Mouse (Mus musculus) stomach, postnatal 0 days (tissue): ENCODE data around the gene 1110051M20Rik.

Source experiments
- CTCF ChIP-seq: IDR thresholded peaks from 2 replicates; pipeline ENCODE4 v1.5.1; 2016; ENCODE audit warnings: antibody characterized with exemption, low read depth, mild to moderate bottlenecking, moderate library complexity
- EP300 ChIP-seq: optimal IDR thresholded peaks from 2 replicates; pipeline ENCODE3; 2016; ENCODE audit warnings: antibody characterized with exemption

DNA sequence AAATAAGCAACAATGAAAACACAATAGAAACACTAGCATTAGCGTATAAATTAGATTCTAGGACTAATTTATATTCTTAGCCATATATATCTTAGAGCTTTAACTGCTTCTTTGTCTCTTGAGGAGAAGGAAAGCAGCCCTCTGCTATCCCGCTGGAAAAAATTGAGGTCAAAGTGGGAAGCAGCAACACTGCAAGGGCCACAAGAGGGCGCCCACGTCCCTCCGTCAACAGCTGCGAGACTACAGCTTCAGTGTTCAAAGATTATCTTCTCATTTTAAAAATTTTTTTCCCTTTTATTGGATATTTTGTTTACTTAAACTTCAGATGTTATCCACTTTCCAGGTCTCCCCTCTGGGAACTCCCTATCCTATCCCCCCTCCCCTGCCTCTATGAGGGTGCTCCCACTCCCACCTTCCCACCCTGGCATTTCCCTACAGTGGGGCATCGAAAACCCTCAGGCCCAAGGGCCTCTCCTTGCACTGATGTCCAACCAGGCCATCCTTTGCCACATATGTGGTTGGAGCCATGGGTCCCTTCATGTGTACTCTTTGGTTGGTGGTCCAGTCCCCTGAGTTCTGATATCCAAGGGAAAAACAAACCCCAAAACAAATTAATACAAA is 158.5 kb downstream of the 1110051M20Rik start:
- TF ChIP-seq CTCF (peak; percentile 96), EP300 (no peak)
